Mouse (Mus musculus) testis, postnatal 10 days (tissue): ENCODE data around the gene Osbpl10.
"Not testable (repeated sequence)": the region's sequence is repeated elsewhere in the genome, so short reads cannot be mapped to it uniquely, and the experiment has no call there.

ENCODE experiments used
- DNase-seq: peaks from one replicate; pipeline ENCODE4 v3.0.0; 2021; ENCODE audit warnings: low spot score

The Osbpl10 gene

DNA sequence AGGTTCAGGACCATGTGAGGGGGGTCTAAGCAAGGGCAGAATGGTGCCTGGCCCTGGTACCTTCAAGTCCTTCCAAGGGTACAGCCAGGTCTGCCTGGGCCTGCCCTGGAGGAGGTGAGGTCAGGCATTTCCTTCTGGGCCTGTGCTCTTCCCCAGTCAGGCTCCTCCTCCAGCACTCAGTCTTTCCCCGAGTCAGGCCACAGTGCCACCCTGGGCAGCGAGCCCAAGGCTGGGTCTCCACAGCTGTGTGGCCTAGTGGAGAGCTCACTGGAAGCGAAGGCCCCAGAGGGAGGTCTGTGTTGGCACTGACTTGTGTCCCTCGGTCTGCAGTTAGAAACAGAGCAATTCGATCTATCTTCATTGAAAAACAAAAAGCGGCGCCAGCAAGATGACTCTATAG lies 242.1 kb downstream of the Osbpl10 start:
- DNase-seq = no peak

GRCm38 (mm10) chr9:115221265-115221664 lies 242.9 kb downstream of the Osbpl10 start:
- DNase-seq = no peak

- DNase-seq = no peak
These were observed 246.5 kb downstream of the Osbpl10 start for GRCm38 (mm10) chr9:115224744-115225354.

DNA sequence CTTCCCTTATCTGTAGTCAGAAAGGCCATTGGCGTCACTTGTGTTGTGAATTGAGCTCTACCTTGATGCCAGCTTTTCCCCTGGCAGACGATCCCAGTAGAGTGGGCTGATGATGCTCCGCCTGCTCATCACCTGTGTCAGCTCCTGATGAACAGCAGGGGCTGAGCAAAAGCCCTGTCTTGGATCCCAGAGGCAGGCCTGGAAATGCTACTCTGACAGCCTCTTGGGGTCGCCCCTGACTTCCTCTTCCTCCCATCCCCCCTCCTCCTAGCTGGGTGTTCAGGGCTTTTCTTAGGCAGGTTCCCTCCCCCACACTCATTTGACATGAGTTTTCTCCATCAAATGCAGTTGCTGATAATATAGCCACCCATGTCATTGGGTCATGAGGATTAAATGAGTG lies 250.8 kb downstream of the Osbpl10 start:
- DNase-seq = no peak

DNA sequence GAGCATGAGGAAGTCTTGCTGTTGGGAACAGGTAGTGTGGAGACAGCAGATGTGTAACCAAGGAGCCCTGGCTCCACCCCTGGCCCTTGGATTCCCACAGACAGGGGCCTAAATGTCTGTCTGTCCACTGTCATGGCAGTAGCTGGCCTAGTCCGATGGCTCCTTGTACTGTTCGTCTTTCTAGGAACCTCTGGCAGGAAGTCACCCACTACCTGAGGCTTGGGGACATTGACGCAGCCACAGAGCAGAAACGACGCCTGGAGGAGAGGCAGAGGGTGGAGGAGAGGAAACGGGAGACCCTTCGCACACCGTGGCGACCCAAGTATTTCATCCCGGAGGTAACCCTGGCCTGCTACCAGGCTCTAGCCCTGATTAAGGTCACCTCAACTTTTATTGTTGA lies 251.3 kb downstream of the Osbpl10 start:
- DNase-seq = no peak

DNA sequence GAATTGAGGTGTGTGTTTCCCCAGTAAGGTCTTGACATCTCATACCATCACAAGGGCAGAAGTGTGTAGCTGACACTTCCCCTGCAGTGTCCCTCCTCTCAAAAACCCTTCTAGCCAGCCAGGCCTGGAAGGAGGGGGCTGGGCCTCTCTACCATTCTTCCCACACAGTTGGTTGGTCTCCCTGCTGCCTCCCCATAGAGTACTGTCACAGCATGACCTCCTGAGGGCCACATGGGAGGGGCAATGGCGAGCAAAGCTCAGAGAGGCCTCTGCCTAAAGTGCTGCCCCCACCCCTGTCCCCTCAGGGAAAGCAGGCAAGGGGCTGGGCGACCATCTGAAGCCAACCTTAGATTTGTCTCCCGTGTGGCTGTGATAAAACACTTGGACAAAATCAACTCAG lies 251.8 kb downstream of the Osbpl10 start:
- DNase-seq = no peak

DNA sequence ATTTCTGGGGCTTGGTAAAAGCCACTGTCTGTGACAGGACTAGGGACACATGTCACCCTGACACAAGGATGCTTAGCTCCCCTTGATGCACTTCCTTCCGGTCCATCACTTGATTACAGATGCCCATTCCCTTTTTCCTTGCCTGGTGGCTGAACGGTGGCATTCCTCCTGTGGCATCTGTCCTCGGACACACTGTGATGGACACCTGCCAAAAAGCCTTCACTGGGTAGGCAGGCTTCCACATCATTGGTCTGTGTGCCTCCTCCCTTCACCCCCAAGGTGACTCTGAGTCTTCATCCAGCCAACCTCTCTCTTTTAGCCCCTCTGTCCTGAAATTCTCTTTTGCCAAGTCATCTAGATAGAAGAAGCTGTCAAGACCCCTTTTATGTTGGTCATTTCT lies 253.1 kb downstream of the Osbpl10 start:
- no peak for DNase-seq

GRCm38 (mm10) chr9:115233721-115234120 lies 255.4 kb downstream of the Osbpl10 start:
- no peak for DNase-seq

GRCm38 (mm10) chr9:115234561-115234960 lies 256.2 kb downstream of the Osbpl10 start:
- no peak for DNase-seq

DNA sequence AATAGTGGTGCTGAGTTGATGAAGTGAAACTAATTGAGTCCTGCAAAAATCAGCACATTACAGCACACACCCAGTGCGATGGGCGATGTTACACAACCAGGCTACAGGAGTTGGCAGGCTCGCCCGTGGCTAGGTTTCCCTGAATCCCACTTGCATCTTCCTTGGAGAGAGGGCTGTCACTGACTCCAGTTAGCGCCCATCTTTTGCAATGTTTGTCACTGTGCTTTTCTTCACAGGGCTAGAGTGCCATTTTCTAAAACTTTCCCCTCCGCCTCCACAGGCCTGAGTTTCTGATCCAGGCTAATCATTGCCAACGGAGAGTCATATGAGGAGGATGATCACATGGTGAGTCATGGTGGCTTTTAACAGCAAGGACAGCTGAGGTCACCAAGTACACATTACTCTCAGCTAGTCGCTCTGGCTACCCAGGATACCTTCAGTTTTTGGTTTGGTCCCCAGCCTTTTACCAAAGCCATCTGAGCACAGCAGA lies 258.0 kb downstream of the Osbpl10 start:
- DNase-seq = no peak

DNA sequence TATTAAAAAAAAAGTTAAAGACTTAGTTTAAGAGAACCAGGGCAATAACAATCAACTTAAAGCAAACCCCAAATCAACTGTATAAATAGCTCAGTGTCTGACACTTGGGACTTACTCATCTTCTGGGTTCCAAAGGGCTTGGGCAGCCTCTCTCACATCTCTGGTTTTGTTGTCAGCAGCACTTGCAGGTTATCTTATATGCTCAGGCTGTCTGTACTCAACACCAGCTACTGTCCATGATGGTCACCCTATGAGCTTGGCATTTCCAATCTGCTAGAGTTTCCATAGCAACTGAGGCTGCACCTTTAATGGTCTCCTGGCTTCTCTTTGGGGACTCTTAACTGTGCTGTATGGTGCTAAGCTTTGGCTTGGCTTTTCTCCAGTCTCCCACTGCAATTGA lies 259.6 kb downstream of the Osbpl10 start:
- DNase-seq = no peak

DNA sequence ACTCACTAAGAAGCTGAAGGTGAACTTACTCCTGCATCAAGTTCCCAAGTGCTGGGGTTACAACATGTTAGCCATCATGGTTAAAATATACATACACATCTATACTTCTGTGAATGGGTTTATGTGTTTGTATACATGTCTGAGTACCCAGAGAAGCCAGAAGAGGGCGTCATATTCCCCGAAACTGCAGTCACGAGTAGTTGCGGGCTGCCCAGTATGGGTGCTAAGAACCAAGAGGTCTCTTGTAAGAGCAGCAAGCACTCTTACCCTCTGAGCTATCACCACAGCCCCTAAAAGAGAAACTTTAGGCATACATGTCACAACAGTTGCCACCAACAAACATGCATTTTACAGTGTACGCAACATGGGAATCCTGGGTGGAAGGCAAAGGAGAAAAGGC lies 261.5 kb downstream of the Osbpl10 start:
- no peak for DNase-seq

GRCm38 (mm10) chr9:115243630-115244029 lies 265.3 kb downstream of the Osbpl10 start:
- no peak for DNase-seq

DNA sequence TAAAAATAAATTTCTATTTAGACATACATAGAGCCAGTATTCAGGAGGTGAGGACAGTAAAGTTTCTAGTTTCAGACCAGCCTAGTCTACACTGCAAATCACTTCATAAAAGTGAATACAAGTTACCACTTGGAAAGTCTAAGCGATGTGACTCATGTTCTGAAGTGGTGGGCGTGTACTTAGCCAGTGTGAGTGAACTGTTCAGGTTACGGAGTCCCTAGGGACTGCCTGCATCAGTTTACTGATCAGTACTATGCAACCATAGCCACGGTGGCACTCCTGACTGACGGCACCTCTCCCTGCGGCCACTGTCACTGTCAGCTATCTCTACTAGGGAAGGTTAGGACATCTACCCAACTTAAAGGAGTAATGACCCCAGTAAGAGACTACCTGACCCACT lies 266.7 kb downstream of the Osbpl10 start:
- no peak for DNase-seq

- DNase-seq = no peak
These were observed 270.8 kb downstream of the Osbpl10 start for GRCm38 (mm10) chr9:115249145-115249544.

DNA sequence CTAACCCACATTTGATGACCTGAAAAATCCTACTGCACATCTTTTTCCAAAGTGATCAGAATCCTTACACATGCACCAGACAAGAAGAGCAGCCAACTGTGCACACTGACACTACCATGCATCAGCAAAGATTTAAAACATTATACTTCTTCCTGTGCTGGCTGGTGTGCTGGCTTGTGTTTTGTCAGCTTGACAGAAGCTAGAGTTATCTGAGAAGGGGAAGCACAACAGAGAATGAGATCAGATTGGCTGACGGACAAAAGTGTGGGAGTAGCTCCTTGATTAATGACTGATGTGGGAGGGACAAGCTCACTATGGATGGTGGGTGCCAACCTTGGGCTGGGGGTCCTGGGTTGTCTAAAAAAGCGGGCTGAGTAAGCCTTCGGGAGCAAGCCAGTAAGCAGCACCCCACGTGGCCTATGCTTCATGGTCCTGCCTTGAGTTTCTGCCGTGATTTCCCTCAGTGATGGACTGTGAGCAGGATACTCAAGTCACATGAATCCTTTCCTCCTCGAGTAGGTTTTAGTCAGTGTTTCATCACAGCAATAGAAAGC lies 279.4 kb downstream of the Osbpl10 start:
- DNase-seq = no peak

- no peak for DNase-seq
These were observed 281.5 kb downstream of the Osbpl10 start for GRCm38 (mm10) chr9:115259866-115260265.

- no peak for DNase-seq
These were observed 282.1 kb downstream of the Osbpl10 start for GRCm38 (mm10) chr9:115260464-115260863.

- no peak for DNase-seq
These were observed 283.1 kb downstream of the Osbpl10 start for GRCm38 (mm10) chr9:115261456-115261855.

- DNase-seq = no peak
These were observed 283.5 kb downstream of the Osbpl10 start for GRCm38 (mm10) chr9:115261896-115262295.

GRCm38 (mm10) chr9:115271556-115271955 lies 293.2 kb downstream of the Osbpl10 start:
- no peak for DNase-seq

- DNase-seq = not testable (repeated sequence)
These were observed 294.1 kb downstream of the Osbpl10 start for GRCm38 (mm10) chr9:115272451-115272850.

GRCm38 (mm10) chr9:115273095-115273649 lies 294.8 kb downstream of the Osbpl10 start:
- no peak for DNase-seq

GRCm38 (mm10) chr9:115274806-115275205 lies 296.4 kb downstream of the Osbpl10 start:
- DNase-seq = no peak
